Mouse (Mus musculus) activated CD4-positive, CD25-positive, alpha-beta regulatory T cell, adult 4 months (primary cell): ENCODE measurements around the gene Pcsk4. TPM values are rescaled to one million over a fixed set of nuclear protein-coding genes. Genes with fewer than 3 reads are reported as not detected.

Experiments used
- ATAC-seq: one replicate; pipeline ENCODE4 v1.8.0; 2017
- polyA plus RNA-seq, 2 experiments: library from polyadenylated mRNA; unstranded; fragments of 100-300 nt; shearing (Covaris generic); gene quantifications; one replicate each; pipeline ENCODE4 v1.2.1; 2017

The Pcsk4 gene
- polyA plus RNA-seq, 2 experiments from 2014 or later = 6.7 to 11.9 TPM

DNA sequence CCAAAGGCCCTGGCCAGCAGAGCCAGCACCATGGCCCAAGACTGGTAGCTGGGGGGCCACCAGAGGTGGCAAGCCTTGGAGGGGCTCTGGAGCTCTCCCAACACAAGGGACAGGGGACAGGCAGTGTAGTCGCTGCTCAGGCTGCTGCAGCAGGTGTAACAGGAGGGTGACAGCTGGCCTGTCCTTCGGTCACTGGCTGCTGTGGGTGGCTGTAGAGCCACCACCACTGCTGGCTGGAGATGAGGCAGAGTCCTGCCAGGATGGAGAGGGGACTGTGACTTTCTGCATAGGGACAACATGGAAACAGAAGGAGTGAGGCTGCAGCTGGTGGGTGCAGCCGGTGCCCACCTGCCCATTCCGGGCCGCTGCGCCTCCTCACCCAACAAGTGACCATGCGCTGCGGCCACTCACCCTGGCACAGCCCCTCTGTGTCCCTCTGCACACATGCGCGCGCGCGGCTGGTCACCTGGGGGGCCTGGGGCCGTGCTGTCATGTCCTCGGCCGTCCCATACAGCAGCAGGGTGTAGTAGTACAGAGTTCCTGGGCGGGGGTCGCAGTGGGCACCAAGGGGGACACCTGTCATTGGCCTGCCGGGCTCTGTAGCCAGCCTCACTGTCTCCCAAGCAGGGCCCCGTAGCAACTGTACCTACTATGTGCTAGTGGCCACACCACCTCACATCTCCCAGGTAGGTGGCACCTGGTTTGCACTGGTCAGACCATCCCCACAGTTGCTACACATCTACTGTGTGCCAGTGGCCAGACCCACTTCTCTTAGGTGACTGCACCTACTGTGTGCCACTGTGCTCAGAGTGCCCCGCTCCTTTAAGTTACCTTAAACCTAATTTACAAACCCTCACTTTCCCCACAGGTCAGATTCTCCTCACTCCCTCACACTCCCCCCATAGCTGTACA lies 7.4 kb downstream of the Pcsk4 start:
- ATAC-seq = no peak

DNA sequence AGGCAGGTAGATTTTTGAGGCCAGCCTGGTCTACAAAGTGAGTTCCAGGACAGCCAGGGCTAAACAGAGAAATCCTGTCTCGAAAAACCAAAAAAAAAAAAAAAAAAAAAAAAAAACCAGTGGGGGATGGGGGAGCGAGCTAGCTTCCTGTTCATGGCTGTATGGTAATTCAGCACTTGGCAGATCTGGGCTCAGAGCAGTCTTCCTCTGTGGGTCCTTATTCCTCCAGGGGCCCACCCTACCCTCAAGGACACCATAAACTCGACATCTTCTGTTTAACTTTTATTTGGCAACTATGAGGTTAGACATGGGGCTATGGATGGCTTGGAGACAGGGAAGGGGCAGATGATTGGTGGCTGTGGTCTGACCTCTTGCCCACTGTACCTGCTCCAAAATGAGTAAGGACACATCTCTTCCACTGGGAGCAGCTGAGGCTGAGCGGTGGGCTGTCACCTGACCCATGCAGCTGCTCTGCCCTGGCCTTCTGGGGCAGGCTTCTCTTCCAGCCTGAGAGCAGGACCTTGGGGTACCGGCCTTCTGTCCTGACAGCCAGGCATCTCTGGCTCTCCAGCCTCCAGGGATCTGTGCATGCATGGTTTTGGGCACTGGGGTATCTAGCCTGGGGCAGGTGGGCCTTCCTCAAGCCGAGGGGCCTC lies 8.2 kb downstream of the Pcsk4 start:
- ATAC-seq = peak; percentile 29

DNA sequence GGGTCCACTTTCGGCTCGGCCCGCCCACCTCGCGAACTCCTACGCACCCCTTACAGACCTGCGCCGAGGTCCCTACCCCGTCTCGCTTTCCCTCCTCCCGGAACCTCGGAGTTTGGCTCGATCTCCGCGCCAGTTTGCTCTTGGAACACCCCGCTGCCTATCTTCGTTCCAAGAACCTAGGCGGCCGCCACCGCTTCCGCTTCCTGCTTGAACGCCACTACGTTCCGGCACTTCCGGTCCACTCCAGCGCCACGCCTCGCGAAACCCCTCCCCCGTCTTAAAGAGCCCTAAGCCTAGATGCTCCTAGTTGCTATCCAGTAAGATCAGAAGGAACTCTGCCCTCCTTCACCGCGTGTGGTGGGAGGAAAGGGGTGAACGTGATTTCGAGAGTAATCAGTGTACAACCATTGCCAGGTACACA lies 8.9 kb downstream of the Pcsk4 start, which contains the start of gene 2310011J03Rik:
Gene 2310011J03Rik, minus strand, starts transcription at position 198 of the 421 bp plus-strand sequence.
- ATAC-seq = peak; percentile 88

GRCm38 (mm10) chr10:80317011-80317410 lies 12.3 kb downstream of the Pcsk4 start:
- no peak for ATAC-seq

GRCm38 (mm10) chr10:80316359-80316781 lies 12.9 kb downstream of the Pcsk4 start:
- no peak for ATAC-seq

DNA sequence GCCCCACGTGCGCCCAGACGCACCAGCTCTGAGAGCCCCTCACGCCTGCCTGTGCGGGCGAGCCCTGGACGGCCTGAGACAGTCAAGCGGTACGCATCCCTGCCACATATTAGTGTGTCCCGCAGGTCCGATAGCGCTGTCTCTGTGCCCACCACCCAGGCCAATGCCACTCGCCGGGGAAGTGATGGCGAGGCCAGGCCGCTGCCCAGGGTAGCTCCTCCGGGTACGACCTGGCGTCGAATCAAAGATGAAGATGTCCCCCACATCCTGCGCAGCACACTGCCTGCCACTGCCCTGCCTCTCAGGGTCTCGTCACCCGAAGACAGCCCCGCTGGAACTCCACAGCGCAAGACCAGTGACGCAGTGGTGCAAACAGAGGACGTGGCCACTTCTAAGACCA lies 14.0 kb downstream of the Pcsk4 start:
- ATAC-seq = no peak

- ATAC-seq = no peak
Observed at GRCm38 (mm10) chr10:80314494-80315001, 14.8 kb downstream of the Pcsk4 start.

- ATAC-seq = no peak
Observed at GRCm38 (mm10) chr10:80313627-80314201, 15.6 kb downstream of the Pcsk4 start.

- ATAC-seq = no peak
Observed at GRCm38 (mm10) chr10:80312586-80313504, 16.5 kb downstream of the Pcsk4 start.

DNA sequence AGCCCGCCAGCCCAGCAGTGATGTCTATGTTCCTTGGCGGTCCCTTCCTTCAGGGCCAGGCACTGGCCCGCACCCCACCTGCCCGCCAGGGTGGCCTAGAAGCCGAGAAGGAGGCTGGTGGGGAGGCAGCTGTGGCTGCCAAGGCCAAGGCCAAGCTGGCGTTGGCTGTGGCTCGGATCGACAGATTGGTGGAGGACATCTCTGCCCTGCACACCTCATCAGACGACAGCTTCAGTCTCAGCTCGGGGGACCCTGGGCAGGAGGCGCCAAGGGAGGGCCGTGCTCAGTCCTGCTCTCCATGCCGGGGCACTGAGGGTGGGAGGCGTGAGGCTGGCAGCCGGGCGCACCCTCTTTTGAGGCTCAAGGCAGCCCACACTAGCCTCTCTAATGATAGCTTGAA lies 17.7 kb downstream of the Pcsk4 start:
- no peak for ATAC-seq

DNA sequence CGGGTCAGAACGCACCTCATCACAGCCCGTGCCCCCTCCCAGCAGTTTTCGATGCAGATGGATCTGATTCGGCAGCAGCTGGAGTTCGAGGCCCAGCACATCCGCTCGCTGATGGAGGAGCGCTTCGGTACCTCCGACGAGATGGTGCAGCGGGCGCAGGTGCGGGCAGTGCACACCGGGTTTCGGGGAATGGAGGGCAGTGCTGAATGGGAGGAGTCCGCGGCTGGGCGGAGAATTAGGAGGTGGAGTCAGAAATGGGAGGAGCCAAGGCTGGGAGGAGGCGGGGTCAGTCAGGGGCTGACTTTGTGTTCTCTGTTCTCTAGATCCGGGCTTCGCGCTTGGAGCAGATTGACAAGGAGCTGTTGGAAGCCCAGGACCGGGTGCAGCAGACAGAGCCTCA lies 24.4 kb downstream of the Pcsk4 start:
- ATAC-seq = peak; percentile 61

DNA sequence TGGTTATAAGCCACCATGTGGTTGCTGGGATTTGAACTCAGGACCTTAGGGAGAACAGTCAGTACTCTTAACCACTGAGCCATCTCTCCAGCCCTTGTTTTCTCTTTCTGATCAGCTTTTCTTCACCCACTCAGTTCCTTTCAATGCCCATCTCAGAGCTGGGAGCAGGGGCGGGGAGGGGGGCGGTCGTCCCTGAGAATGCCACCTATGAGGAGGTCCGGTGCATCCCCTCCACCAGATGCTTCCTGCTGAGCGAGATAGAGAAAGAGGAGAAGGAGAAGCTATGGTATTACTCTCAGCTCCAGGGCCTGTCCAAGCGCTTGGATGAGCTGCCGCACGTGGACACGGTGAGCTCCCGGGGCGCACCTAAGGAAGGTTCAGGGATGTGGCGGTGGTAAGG lies 24.8 kb downstream of the Pcsk4 start:
- no peak for ATAC-seq

- no peak for ATAC-seq
Observed at GRCm38 (mm10) chr10:80302471-80302881, 26.8 kb downstream of the Pcsk4 start.

DNA sequence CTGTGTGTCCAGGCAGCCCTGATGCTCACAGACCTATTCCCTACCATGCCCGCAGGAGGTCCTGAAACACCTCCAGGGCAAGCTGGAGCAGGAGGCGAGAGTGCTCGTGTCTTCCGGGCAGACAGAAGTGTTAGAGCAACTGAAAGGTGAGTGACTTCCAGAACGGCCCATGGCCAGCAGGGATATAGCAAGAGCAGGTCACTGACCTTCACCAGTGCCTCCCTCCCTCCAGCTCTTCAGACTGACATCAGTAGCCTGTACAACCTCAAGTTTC lies 27.3 kb downstream of the Pcsk4 start:
- no peak for ATAC-seq

DNA sequence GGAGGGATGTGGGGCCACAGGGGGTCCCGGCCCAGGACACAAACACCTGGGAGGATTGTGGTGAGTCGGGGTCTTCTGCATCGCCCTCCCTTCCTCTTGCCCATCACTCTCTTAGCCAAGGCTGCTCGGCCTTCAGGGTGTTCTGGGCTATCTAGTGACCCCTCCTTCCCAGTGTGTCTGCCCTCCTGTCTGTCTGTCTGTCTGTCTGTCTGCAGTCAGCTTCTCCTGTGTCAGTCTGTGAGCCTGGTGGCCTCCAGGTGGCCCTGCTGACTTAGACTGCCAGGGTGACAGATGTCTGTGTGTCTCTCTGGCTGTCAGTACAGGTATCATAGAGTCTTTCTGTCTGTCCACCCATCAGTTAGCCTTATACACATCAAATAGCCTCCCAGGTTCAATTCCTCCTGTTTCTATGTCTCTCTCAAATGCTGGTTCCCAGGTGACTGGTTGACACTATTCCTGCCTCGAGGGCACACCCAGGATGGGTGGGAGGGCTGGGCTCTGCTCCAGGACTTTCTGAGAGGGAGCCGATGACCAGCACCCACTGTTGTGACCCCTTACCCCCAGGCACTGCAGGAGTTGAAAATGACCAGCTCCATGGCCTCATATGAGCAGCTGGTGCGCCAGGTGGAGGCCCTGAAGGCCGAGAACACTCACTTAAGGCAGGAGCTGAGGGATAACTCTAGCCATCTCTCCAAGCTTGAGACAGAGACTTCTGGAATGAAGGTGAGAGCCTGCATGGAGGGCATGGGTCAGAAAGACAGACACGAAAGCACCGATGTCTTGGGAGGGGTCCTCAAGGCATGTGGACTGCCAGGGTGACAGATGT lies 27.8 kb downstream of the Pcsk4 start:
- no peak for ATAC-seq

DNA sequence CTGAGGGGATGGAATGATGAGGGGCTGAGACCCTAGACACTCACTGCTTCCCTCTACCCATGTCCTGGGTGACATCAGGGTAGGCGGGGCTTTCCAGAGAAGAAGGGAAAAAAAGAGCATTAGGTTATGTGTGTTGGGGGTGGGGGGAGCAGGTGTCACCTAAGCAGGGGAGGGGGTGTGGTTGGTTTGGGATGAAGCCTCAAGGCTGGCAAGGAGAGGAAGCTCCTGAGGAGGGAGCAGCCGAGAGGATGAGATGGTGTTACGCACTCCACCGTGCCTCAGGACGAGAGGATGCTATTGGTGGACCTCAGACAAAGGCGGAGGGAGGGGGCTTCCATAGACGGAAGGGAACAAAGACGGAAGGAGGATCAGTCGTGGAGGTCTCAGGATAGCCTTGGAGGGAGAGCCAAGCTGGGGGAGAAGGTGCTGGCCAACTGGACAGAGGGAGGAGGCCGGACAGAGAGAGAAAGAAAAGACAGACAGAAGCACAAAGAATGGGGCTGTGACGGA lies 28.6 kb downstream of the Pcsk4 start:
- no peak for ATAC-seq

DNA sequence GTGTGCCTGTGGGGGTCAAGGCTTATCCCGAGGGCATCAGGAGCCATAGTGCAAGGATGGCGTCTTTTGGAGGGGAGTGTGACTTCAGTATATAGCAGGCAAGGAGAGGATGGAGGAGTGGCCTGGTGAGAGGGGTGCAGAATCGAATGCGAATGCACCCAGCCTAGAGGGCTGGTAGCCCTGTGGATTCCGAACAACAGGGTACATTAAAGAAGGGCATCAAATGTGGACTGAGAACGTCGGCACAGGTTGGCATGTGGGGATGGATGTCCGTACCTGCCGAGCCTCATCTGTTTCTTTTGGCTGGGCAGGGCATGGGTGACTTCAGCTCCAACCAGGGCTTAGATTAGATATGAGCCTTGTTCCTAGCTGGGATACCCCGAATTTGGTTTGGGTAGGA lies 29.5 kb downstream of the Pcsk4 start:
- ATAC-seq = no peak

GRCm38 (mm10) chr10:80299301-80299700 lies 30.0 kb downstream of the Pcsk4 start:
- ATAC-seq = no peak

GRCm38 (mm10) chr10:80298571-80299281 lies 30.6 kb downstream of the Pcsk4 start:
- no peak for ATAC-seq

DNA sequence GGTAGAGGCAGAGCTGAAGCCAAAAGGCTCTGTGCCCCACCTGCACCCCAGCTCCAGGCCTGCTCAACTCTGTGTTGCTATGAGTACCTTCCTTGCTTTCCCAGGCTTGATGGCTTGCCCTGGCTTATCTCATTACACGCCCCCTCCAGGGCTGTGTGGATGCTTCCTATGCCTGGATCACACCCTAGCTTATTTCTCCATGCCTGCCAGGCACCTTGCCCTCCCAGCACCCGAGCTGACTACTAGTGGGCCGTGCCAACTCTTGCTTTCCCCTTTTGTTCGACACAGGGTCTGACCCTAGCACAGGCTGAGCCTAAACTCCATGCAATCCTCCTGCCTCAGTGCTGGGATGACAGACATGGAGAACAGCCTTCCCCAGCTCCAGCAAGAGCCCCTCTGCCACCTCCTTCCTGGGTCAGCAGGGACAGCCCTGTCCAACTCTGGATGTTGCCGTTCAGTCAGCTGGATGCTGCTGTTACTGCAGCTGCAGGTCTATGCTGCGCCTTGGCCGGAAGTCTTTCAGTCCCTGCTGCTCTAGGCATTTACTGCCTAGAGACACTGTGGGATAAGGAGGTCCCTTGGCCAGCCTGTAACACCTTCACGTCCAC lies 31.7 kb downstream of the Pcsk4 start:
- no peak for ATAC-seq
